Comparison of ENCODE assay signal across 9 mouse cellular contexts in the genomic region with DNA sequence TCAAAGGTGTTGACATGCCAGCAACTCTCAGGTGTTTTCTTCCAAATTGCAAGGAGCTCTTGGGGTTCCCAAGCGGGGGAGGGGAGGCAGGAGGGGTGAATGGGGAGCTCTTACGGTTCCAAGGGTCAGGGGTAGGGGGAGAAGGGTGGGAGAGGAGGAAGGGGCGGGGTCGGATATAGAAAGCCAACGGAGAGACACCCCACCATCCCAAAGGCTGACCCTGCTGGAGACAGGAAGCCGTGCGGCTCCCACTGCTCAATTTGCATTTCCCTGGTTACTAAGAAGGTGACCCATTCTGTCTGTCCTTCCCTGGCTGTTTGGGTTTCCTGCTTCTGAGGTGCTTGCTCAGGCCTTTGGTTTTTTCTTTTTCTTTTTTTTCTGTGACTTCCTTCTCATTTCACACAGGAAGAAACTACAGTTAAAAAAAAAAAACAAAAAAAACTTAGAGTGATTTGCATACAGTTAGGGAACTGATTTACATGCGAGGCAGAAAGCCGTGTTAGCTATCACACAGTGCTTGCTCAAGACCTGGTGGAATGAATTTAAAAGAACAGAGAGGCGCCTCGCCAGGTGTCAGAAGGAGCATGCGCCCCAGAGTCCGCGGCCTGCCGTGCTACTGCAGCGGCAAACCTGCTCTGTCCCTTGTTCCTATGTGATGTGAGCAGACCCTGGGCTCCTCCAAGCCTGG. TPM values are rescaled to one million over a fixed set of nuclear protein-coding genes. Genes with fewer than 3 reads are reported as not detected.
A peak's percentile ranks its signal among the peaks of the same experiment; 100 is the strongest.
DNase-seq lines count a peak whose midpoint lies in the region; ATAC-seq lines count a peak whose summit lies in the region.
"Had no signal": no experiment of that assay in that cellular context is flagged by ENCODE, and none has a peak within 500 bp of the region (broad histone marks: within the 10 kb centered on the region; RNA-seq: fewer than 3 reads in every experiment).

No protein-coding gene starts in this region.

- no peak overlapping the region for H3K9ac ChIP-seq in heart, embryonic 11.5 days (ENCODE audit: low read depth, low read length)
- H3K9ac ChIP-seq in embryonic facial prominence, embryonic 13.5 days, result no peak overlapping the region
- H3K9ac ChIP-seq: heart, embryonic 15.5 days had no signal

- no peak for ATAC-seq in heart, embryonic 11.5 days (replicated peaks; ENCODE audit: insufficient number of reproducible peaks, low FRiP score, low TSS enrichment)
- ATAC-seq in embryonic facial prominence, embryonic 13.5 days (ENCODE audit: insufficient number of reproducible peaks, insufficient read depth, low FRiP score, low TSS enrichment, low read depth), result no peak
- ATAC-seq in megakaryocyte progenitor cell, adult 5-6 weeks (replicated peaks; ENCODE audit: poor library complexity), result peak; percentile 48; the same call in 1 of the 2 replicates

- no peak overlapping the region for H3K27ac ChIP-seq in heart, embryonic 11.5 days (ENCODE audit: low read depth, low read length)
- H3K27ac ChIP-seq in embryonic facial prominence, embryonic 13.5 days, result no peak overlapping the region
- H3K27ac ChIP-seq: heart, embryonic 15.5 days had no signal

- peaks cover 6% of the 10 kb centered on the region; the same call in 1 of the 2 replicates for H3K27me3 ChIP-seq in heart, embryonic 11.5 days (ENCODE audit: control insufficient read depth, insufficient read depth, low read length)
- peaks cover 8% of the 10 kb centered on the region; the same call in 1 of the 2 replicates for H3K27me3 ChIP-seq in embryonic facial prominence, embryonic 13.5 days

- 11% methylated on average over 16 of the region's 16 CpGs for WGBS in heart, embryonic 11.5 days (ENCODE audit: insufficient replicate concordance)
- 9% methylated on average over 16 of the region's 16 CpGs for WGBS in embryonic facial prominence, embryonic 13.5 days

- H3K9me3 ChIP-seq in heart, embryonic 11.5 days (replicated peaks; ENCODE audit: control insufficient read depth, low read length), result no peaks in the 10 kb centered on the region
- H3K9me3 ChIP-seq in embryonic facial prominence, embryonic 13.5 days, result no peaks in the 10 kb centered on the region
- H3K9me3 ChIP-seq: heart, embryonic 15.5 days had no signal

- H3K4me2 ChIP-seq in heart, embryonic 11.5 days, result peak overlapping the region; percentile 32
- H3K4me2 ChIP-seq in embryonic facial prominence, embryonic 13.5 days, result peak overlapping the region; percentile 35
- H3K4me2 ChIP-seq: heart, embryonic 15.5 days had no signal

- no peak overlapping the region for H3K4me3 ChIP-seq in heart, embryonic 11.5 days (ENCODE audit: low read depth, low read length)
- no peak overlapping the region for H3K4me3 ChIP-seq in embryonic facial prominence, embryonic 13.5 days
- H3K4me3 ChIP-seq: heart, embryonic 15.5 days had no signal

- DNase-seq in heart, postnatal 10 days, result no peak
- DNase-seq in A20 (ENCODE audit: low read depth, low spot score), result peak; percentile 91
- no peak for DNase-seq in urinary bladder, postnatal 4 days (ENCODE audit: low spot score in 2 of 2)
- no peak for DNase-seq in layer of hippocampus, postnatal 14 days (ENCODE audit: low spot score in 2 of 2)
- no peak for DNase-seq in layer of hippocampus, adult 11-12 months (ENCODE audit: low spot score)

- intact Hi-C loops in heart, postnatal 10 days (cut with DNase I), result no loop called here

- H3K4me1 ChIP-seq in heart, embryonic 11.5 days (ENCODE audit: control insufficient read depth, insufficient read depth, low read length), result peaks cover 4% of the 10 kb centered on the region; the same call in 1 of the 2 replicates
- peaks cover 11% of the 10 kb centered on the region; the same call in 1 of the 2 replicates for H3K4me1 ChIP-seq in embryonic facial prominence, embryonic 13.5 days
- H3K4me1 ChIP-seq: heart, embryonic 15.5 days had no signal

- no peaks in the 10 kb centered on the region for H3K36me3 ChIP-seq in heart, embryonic 11.5 days (ENCODE audit: control insufficient read depth, insufficient read depth, low read length)
- no peaks in the 10 kb centered on the region for H3K36me3 ChIP-seq in embryonic facial prominence, embryonic 13.5 days
- H3K36me3 ChIP-seq: heart, embryonic 15.5 days had no signal

RNA-seq across cellular contexts. Expression of gene Grhl3, which starts 44.5 kb away (rescaled TPM):
- 5.5 and 6.5 TPM in 2 replicates for polyA plus RNA-seq in heart, embryonic 11.5 days (2014; fragmentation: Nextera tagmentation; extraction: Ambion mirVana)
- total RNA-seq in heart, postnatal 10 days (2021), result under 1 TPM; 0.27 to 0.43 TPM
- 25.3 and 26.0 TPM in 2 replicates for polyA plus RNA-seq in embryonic facial prominence, embryonic 13.5 days (2015; fragmentation: Nextera tagmentation; extraction: Ambion mirVana)
- total RNA-seq in megakaryocyte progenitor cell, adult 5-6 weeks (2015), result not detected in 2 replicates
- not detected in 2 replicates for total RNA-seq in megakaryocyte progenitor cell, adult 5-6 weeks (2017)
- total RNA-seq in layer of hippocampus, postnatal 14 days (2021), result under 1 TPM; 0.41 to 0.43 TPM
